Mouse (Mus musculus) cortical plate, adult 2 months (tissue): ENCODE results near the gene Anapc7.
"Not testable (repeated sequence)": the region's sequence is repeated elsewhere in the genome, so short reads cannot be mapped to it uniquely, and the experiment has no call there.

Experiments
- CTCF ChIP-seq: fragments of 200-500 bp; IDR thresholded peaks from 2 replicates; pipeline ENCODE4 v1.5.1; 2011; ENCODE audit warnings: mild to moderate bottlenecking, control low read depth, low read length; ENCODE audit not compliant: insufficient read depth; ENCODE audit errors: extremely low read depth
- POLR2A ChIP-seq: fragments of 200-500 bp; IDR thresholded peaks from 2 replicates; pipeline ENCODE4 v1.6.1; 2011; ENCODE audit warnings: mild to moderate bottlenecking, low read length, control low read depth; ENCODE audit not compliant: insufficient read depth; ENCODE audit errors: extremely low read depth

DNA sequence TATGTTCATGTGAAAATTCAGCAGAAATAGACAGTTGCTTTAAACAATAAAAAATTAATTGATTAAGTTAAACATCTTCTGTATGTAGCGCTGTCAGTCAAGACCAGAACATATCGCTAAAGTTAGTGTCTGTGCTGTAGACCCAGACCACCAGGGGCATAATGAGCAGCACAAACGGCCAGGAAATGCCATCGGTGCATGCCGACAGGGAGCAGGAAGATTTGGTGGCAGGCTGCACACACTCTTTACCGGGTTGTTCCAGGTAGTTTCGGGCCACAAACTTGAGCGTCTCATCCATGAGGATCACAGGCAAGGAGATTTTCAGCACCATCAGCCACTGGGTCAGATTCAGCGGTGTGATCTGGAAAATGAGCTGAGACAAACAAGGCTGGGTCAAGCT is 35.6 kb downstream of the Anapc7 start:
- TF ChIP-seq CTCF, POLR2A: not testable (repeated sequence)
